Mouse (Mus musculus) brain, embryonic 14.5 days (tissue): ENCODE data around the gene Rnf157. TPM values are rescaled to one million over a fixed set of nuclear protein-coding genes. Genes with fewer than 3 reads are reported as not detected.

ENCODE experiments used
- DNase-seq: peaks from one replicate; pipeline ENCODE4 v3.0.0-alpha.2; 2011; ENCODE audit warnings: low read depth
- CTCF ChIP-seq: fragments of 200-500 bp; IDR thresholded peaks from 2 replicates; pipeline ENCODE4 v1.5.1; 2012; ENCODE audit warnings: inconsistent platforms, mild to moderate bottlenecking, moderate library complexity, borderline replicate concordance; ENCODE audit not compliant: insufficient read depth, insufficient read length; ENCODE audit errors: extremely low read depth
- POLR2A ChIP-seq: fragments of 200-500 bp; IDR thresholded peaks from 2 replicates; pipeline ENCODE4 v1.6.1; 2012; ENCODE audit warnings: mild to moderate bottlenecking, inconsistent platforms, borderline replicate concordance; ENCODE audit not compliant: poor library complexity, insufficient read depth, insufficient read length, severe bottlenecking; ENCODE audit errors: extremely low read depth
- polyA plus RNA-seq: library from polyadenylated mRNA; depleted of rRNA; stranded (reverse); fragments of >200 nt; gene quantifications from 2 replicates; pipeline ENCODE4 v1.2.3, GENCODE M21; 2012

Gene Rnf157
- polyA plus RNA-seq, 1 experiment, result 97.3 TPM

DNA sequence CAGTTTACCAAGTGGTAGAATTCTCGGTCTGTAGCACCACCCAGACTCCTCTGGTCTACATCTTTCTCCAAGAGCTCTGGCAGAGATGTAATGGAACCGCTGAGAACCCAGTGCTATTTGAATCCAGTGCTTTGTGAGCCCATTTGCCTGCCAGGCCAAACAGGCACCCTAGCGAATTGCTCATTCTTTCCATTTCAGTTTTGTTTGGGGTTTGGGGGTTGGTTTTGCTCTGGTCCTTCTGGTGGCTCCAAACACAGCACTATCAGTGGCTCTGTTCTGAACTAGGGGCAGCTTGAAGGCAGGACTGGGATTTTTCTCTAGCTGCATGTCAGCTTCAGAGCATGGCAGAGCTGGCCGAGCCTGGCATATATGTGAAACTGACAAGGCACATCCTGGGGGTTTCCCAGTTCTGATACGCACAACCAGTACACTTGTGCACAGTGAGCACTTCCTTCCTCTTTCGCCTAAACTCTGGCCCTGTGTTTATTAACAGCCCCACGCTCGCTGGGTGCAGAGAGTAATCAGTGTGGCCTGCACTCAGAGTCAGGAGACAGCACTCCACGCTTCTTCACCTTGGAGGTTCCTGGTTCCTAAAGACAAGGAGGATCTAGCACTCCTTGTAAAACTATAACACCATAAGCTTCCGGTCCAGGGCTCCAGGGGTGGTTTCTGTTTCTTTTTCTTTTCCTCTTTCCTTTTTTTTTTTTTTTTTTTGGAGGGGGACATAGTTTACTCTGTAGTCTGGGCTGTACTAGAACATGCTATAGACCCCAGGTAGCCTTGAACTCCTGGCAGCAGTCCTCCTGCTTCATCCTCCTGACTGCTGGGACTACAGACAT is 11.2 kb upstream of the Rnf157 start:
- no peak for DNase-seq
- TF ChIP-seq CTCF (no peak), POLR2A (no peak)

DNA sequence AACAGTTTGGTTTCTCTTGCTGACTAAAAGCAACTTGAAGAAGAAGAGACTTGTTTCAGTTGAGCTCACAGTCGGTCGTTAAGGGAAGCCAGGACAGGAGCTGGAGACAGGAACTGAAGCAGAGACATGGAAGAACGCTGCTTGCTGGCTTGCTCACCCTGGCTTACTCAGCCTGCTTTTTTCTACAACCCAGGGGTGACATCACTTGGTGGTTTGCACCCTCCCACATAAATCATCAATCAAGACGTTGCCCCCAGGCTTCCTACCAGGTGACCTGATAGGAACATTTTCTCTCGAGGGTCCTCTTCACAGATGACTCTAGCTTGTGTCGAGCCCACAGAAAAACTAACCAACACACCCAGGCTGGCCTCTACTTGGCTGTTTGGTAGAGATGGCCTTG is 10.4 kb upstream of the Rnf157 start:
- no peak for DNase-seq
- TF ChIP-seq POLR2A (no peak), CTCF (no peak)

DNA sequence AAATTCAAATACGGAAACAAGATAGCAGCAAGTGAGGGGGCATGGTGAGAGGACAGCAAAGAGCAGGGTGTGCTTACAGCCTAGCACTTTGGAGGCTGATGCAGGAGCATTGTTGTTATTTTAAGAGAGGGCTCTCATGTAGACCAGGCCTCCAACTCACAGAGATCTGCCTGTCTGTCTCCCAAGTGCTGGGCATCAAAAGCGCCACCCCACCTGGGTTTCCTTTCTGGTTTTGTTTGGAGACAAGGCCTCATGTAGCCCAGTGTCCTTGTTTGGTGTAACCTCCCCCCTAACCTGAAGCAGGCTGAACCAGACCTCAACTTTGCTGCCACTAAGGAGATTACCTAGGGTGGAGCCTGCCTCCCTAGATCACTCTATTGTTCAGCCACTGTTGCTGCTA is 9.7 kb upstream of the Rnf157 start:
- no peak for DNase-seq
- TF ChIP-seq CTCF (no peak), POLR2A (no peak)

DNA sequence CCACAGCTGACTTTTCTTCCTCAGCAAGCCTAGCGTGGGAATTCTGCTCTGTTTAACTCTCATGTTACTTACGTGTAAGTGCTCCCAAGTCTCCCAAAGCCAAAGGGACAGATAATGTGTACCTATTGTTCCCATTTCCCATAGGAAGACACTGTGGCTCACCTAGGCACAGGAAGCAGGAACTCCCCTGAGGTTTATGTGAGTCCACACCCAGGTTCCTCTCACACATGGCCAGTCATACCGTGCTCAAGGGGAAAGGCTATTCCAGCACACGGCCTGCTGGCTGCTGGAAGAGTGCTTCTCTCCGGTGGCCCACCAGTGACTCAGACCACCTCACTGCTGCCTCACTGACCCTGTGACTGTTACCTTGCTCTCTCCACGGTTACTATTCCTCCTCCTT is 8.3 kb upstream of the Rnf157 start:
- DNase-seq, result no peak
- TF ChIP-seq POLR2A (no peak), CTCF (no peak)

DNA sequence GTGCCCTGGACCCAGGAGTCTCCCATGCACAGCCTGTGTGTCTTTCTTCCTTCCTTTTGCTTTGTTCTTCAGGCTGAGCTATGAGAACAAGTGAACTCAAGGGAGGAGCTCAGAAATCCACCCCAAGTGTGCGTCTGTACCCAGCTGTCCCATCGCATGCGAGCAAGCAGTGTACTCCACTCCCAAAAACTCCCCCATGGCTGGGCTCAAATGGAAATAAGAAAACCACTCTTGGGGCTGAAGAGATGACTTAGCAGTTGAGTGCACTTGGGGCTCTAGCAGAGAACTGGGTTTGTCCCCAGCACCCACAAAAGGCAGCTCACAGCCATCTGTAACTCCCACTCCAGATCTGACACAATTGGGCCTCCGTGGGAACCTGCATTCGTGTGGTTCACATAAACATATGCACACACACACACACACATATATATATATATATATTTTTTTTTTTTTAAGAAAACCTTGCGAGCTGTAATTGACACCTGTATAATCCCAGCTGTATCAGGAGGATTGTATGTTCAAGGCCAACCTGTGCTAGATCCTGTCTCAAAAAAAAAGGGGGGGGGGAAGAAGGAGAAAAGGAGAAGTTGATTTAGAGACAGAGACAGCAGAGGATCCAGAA is 6.1 kb upstream of the Rnf157 start:
- no peak for DNase-seq
- TF ChIP-seq CTCF, result no peak
- TF ChIP-seq POLR2A, result no peak

DNA sequence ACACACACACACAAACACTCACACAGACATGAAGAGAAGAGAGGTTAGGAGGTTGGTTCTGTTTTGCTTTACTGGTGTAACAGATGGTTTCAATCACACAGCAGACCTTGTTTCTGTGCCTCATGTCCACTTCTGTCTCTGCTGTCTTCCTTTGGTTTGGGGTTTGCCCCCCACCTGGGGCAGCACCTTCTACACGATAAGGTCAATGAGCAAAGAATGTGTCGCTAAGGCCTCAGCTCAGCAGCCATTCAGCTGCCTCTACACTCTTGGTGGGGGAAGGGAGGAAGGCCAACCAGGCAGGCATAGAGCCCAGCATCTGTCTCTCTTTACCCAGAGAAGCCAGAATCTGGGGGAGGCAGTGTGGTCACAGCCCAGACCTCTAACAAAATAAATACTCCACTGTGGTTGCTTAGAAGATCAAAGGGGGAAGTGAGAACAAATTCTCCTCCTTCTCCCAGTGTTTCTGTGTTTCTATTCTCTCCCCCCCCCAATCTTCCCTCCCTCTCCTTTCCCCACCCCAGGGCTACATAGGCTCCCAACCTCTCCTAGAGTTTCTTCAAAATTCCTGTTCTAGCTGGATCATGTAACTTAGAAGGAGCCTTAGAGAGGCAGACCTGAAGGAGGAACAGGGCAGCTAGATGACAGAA is 5.5 kb upstream of the Rnf157 start:
- TF ChIP-seq CTCF, result no peak
- no peak for TF ChIP-seq POLR2A

DNA sequence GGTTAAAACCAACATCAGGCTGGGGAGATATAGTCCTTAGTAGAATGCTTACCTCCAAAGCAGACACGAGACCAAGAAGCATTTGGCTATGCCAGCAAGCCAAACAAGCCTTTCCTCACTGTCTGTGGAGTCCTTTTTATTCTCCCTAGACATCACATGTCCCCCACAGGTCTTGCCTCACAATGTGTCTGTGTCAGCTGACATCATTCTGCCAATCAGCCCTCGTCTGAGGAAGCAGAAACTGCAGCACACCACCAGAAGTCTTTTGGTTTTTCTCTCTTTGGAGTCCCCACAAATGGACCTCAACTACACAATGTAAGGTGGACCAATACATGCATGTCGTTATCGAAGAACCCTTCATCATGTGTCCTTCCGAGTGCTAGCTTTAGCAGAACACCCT is 4.2 kb upstream of the Rnf157 start:
- TF ChIP-seq CTCF (no peak), POLR2A (no peak)
- DNase-seq, result no peak

More for the DNA sequence above, 5.5 kb upstream of the Rnf157 start:
- peak; percentile 45 for DNase-seq

DNA sequence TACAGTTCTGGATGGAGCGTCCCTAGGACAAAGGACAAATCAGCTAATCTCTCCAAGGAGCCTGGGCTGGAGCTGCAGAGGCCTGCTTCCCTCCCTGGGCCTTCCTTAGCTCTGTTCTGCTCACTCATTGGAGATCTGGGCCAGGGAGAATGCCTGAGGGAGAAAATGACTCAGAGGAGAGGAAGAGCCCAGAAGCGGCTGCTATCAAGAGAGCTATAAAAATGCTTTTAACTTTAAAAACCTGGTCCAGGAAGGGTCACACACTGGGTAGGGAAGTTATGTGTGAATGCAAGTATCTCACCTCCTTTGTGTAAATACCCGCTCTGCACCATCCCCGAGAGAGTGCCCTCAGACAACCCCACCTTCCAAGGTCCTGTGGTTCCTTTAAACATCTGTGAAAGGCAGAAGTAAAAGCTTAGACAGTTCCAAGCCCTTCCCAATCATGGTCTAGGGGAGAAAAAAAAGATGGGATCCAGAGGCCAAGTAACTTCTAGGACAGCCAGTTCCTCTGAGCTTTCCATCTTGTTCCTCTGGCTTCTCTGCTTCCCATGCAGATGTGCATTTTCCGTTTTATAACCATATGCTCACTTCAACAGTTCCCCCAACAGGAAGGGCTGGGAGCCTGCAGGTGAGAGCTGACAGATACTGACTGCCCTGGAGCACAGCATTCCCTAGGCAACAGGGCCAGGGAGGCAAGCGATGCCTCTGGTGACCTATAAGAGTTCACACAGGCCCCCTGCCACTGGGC is 3.5 kb upstream of the Rnf157 start:
- no peak for DNase-seq
- TF ChIP-seq POLR2A (no peak), CTCF (no peak)

DNA sequence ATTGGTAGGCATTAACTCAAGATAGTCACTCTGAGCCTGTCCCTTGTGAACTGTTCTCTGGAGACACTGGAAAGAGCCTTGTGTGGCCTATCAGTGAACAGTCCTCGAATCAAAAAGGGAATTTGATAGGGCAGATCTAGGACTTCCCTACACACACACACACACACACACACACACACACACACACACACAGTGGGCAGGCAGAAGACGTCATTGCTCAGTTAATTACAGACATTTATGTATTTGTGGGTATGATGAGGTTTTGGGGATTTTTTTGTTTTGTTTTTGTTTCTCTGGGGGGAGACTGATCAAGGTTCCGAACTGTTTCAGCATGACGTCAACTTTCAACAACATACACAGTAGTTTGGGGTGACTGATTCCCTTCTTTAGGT is 795 bp upstream of the Rnf157 start:
- DNase-seq, result no peak
- no peak for TF ChIP-seq CTCF
- no peak for TF ChIP-seq POLR2A

DNA sequence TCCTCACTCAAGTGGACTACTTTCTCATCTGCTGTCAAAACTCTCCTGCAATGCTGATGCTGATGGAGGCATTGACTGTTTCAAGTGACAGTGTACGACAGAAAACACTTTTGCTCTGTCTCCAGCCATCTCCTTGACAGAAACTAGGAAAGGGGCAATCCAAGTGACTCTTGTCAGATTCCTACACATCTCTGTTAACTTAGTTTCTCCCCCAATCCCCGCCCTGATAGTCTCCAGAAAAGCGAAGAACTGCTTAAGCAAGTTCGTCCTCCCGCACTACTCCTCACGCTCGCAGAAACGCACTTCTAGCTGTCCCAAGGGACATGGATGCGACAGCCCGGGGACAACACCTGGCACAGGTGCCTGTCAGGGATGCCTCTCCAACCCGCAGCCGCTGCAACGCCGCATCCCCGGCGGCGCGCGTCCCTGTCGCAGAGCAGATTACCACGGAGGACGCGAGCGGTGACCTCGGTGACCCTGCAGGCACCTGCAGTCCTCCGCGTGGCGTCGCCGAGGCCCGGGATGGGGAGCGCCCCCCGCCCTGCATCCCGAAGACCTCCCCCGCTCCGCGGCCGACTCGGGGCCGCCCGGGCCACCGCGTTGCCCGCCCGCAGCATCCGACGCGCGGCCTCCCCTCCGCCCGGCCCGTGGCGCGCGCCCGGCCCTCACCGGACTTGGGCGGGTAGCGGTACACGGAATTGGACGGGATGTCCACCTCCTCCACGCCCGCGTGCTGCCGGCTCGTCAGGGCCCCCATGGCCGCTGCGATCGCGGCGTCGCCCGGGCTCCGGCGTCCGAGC is 604 bp downstream of the Rnf157 start:
- DNase-seq, result peak; percentile 50
- TF ChIP-seq POLR2A (no peak), CTCF (no peak)
